Mouse (Mus musculus) pancreas, adult 10 weeks (tissue): ENCODE results near the gene Ift20. TPM values are rescaled to one million over a fixed set of nuclear protein-coding genes. Genes with fewer than 3 reads are reported as not detected.

ENCODE experiments used
- polyA plus RNA-seq: library from polyadenylated mRNA; stranded (reverse); fragments of 350-450 nt; fragmentation: Illumina TruSeq; extraction: RNeasy Lipid Tissue Mini Kit (QIAGEN cat#74804); gene quantifications from one replicate; pipeline ENCODE4 v1.2.3, GENCODE M21; 2015; ENCODE audit warnings: low read depth, low replicate concordance; ENCODE audit not compliant: insufficient read depth

Ift20 gene
- polyA plus RNA-seq, result 65.8 TPM

DNA sequence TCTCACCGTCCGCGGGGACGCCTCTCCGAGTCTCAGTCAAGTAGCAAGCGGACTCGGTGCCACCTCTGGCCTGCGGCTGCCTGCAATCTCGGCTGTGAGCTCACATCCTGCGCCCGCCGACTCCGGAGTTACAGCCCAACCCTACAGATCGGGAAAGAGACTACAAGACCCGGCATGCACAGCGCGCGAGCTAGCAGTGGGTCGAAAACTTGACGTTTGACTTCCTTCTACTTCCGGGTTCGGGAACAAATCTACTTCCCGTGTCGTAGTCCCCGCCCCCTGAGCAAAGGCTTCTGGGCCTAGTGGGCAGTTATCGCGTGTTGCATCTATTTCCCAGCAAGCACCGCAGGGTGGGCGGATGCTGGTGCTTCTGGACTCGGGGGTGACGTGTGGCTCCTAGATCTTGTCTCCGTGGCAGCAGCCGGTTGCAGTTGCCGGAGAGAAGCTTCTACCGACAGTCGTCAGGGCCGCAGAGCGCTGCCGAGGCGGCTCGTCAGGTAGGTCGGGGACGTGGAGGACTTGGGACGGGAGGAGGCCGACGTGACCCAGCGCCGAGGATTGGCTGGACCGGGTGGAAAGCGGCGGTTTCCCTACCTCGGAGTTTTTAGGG, at the start of gene Ift20, which contains the start of gene Tnfaip1:
Gene Ift20 (plus strand): TSS at position 282 of the 610 bp plus-strand sequence.
Gene Tnfaip1 (minus strand): TSS at position 253 of the 610 bp plus-strand sequence.

DNA sequence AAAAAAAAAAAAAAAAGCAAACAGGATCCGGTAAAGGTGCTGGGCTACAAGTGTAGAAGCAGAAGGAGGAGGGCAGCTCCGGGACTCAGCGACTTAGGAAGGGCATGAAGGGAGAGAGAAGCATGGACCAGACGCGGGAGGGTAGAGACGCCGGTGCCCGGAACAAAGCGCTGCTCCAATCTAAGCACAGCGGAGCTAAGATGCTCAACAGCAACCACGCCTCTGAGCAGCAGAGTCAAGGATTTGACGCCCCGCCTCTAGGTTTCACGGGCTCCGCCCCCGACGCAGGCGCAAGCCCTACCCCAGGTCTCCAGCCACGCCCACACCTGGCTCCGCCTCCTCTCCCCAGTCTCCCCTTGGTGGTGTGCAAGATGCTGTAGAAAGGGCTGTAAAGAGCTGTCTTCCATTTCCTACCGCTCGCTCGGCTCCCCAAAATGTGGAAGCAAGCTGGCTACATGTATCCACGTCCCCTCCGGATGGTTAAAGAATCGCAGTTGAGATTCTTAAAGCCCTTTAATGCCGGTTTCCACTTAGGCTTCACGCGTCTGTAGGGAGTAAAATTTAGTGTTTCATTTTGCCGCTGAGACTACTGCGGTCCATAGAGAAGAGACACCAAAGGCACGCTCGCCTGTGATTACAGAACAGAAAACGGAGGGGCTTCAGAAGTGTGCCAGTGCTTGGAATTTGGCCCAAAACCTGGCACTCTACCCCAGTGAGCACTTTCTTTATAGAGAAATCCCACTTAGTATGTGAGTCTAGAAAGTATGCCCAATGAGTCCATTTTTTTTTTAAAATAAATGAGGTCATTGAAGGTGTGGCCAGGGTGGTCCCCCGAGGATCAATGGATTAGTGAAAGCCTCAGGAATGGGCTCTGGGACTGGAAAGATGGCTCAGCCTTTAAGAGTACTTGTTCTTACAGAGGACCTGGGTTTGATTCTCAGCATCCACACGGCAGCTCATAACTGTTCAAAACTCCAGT, 38.3 kb upstream of the Ift20 start, which contains the start of gene Sarm1:
Gene Sarm1 (minus strand): TSS at position 211 of the 979 bp plus-strand sequence.

DNA sequence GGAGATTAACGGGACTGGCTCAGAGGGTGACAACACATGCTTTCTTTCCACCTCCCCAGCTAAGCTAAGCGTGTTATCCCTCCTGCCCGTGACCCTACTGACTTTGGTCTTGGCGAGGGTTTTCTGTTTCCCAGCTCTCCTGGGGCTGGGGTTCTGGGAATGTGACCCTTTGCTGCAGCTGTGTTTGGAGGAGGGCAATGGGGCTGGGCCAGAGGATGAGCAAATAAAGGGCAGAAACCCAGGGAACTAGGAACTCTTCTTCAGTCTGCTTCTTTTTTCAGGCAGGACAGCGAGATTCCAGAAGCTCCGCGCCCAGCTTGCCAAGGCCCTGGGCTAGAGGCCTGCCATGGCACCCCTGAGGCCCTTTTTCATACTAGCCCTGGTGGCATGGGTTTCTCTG, 37.2 kb upstream of the Ift20 start, which contains the start of gene Vtn:
Gene Vtn (plus strand): TSS at position 88 of the 400 bp plus-strand sequence.

DNA sequence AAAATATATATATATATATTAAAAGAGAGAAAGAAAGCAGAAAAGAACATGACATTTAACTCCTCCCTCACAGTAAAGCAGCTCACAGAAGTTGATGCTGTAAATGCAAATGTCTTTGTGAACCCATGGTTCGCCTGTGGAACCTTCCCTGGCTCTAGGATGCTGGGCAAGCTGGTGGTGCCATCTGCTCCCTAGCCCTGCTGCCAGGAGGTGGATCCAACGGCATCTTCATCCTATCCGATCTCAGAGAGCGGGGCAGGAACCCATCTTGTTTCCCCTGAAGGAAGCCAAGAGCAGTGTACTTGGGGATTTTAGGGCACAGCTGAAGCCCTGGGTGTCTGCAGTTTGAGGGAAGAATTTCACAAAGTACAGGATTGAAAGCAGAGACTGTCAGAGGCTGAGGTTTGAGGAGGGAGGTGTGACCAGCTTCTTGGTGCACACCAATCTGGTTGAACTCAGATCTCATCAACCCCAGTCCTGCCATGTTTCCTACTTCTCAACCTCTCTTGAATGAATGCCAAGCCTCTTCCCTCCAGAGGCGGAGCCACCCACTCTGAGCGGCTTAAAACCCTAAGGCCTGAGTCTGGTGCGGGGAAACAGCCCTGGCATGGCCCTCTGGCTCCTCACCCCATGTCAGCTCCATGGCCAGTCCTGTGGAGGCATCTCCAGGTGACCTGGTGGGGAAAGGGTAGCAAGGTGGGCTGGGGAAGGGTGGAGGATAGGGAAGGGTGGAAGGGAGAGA, 33.1 kb upstream of the Ift20 start, which contains the start of gene Sebox:
Gene Sebox (plus strand): TSS at position 539 of the 742 bp plus-strand sequence.

DNA sequence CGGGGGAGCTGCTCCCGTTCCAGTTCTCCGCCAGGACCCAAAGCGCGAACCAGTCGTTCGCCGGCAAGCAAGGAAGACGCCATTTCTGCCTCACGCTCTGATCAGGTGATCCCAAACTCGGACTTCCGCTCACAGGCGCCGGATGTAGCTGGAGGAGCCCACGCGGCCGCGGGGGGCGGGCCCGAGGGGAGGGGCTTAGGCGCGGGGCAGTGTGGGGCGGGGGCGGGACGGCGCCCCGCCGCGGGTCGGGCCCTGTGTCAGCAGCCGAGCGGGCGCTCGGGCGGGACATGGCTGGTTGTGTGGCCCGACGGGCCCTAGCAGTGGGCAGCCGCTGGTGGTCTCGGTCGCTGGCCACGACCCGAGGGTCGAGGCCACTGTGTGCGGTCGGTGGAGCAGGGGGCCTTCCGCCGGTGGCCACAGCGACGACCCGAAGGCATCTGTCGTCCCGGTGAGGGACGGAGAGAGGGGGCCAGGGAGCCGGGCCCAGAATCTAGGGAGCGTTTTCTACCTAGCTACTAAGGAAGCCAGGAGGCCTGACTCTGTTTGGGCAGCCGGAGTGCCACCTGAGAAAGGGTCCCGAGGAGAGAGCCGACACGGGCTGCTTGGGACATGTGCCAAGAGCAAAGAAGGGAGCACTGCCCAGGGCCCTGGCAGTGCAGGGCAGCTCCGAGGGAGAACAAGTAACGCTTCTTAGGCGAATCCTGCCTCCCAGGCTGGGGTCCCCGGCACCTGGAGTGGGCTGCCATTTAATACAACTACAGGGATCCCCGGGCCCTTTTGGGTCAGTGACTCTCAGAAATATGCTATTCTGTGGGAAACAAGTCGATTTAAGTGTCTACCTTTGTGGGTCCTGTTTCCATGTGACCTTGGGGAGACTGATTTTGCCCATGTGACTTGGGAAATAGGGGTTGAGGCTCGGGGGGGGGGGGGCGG, 23.9 kb upstream of the Ift20 start, which contains the start of the genes Tmem199 and Poldip2:
Gene Tmem199 (minus strand): TSS at position 148 of the 933 bp plus-strand sequence.
Gene Poldip2 (plus strand): TSS at position 169 of the 933 bp plus-strand sequence.

DNA sequence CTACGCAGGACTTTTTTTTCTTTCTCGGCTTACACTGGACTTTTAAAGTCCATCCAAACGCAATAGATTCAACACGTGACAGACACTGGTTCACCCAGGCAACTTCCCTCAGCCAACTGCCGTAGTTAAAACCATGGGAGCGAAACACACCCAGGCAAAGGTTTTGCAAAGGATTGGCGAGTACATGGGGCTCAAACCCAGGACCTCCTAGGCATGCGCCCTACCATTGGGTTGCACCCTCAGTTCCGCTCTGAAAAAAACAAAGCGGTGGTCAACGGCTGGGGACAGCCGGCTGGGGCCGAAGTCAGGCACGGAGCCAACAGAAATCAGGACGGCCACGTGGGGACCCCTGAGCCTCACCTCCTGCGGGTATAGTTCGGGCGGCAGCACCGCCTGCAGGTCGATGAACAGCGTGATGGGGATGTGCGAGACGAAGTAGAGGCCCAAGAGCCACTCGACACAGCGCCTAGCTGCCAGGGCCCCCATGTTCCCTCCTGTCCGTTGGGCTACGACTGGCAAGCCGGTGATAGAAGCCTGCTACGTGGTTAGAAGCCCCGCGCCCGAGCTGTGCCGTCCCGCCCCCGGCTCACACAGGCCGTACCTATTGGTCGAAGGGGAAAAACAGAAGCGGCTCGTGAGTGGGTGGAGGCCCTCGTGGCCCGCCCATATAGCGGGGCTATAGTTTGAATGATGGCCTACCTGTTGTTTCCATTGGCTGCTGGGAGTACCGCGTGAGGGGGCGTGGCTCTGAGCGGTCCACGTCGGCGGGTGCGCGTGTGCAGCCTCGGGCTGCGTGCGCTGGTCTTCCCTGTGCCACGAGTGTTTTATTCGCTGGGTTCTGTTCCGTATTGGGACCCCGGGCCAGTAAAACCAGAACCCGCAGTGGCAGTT, 14.3 kb downstream of the Ift20 start, which contains the start of gene Tmem97:
Gene Tmem97 (minus strand): TSS at position 610 of the 891 bp plus-strand sequence.

Other genes starting within 250 kb of the Ift20 start
- not detected for gene BC030499, start 245.5 kb upstream of the Ift20 start, polyA plus RNA-seq
- not detected for gene Spag5, start 234.8 kb upstream of the Ift20 start, polyA plus RNA-seq
- gene Aldoc, start 213.4 kb upstream of the Ift20 start, polyA plus RNA-seq, result 1.1 TPM
- 7.7 TPM for gene Pigs, start 207.9 kb upstream of the Ift20 start, polyA plus RNA-seq
- 3.8 TPM for gene Unc119, start 192.9 kb upstream of the Ift20 start, polyA plus RNA-seq
- not detected for gene Foxn1, start 149.8 kb upstream of the Ift20 start, polyA plus RNA-seq
- not detected for gene Slc13a2, start 114.1 kb upstream of the Ift20 start, polyA plus RNA-seq
- 2.1 TPM for gene Slc46a1, start 70.7 kb upstream of the Ift20 start, polyA plus RNA-seq
- gene Sarm1, start 38.6 kb upstream of the Ift20 start, polyA plus RNA-seq, result 2.0 TPM
- gene Vtn, start 37.3 kb upstream of the Ift20 start, polyA plus RNA-seq, result 22.4 TPM
- gene Sebox, start 32.9 kb upstream of the Ift20 start, polyA plus RNA-seq, result not detected
- 4.0 TPM for gene Tmem199, start 24.2 kb upstream of the Ift20 start, polyA plus RNA-seq
- gene Poldip2, start 24.2 kb upstream of the Ift20 start, polyA plus RNA-seq, result 12.8 TPM
- gene Tnfaip1, start within 50 bp of the Ift20 start, polyA plus RNA-seq, result 11.8 TPM
- 164 TPM for gene Tmem97, start 14.4 kb downstream of the Ift20 start, polyA plus RNA-seq
- gene Nlk, start 161.0 kb downstream of the Ift20 start, polyA plus RNA-seq, result 6.3 TPM
- gene Ccnq, start 215.4 kb downstream of the Ift20 start, polyA plus RNA-seq, result 4.7 TPM